Comparison of ENCODE assay signal across 8 mouse cellular contexts in genomic region chr3:133091121-133091663, GRCm38 (mm10). TPM values are rescaled to one million over a fixed set of nuclear protein-coding genes. Genes with fewer than 3 reads are reported as not detected.
A peak's percentile ranks its signal among the peaks of the same experiment; 100 is the strongest.
DNase-seq lines count a peak whose midpoint lies in the region; ATAC-seq and TF ChIP-seq lines count a peak whose summit lies in the region.

No protein-coding gene starts in this region.

- TF ChIP-seq CTCF in CH12.LX (conservative IDR thresholded peaks at IDR 0.05 in 1 of 2, IDR thresholded peaks at IDR 0.05 in 1 of 2; ENCODE audit: low read depth in 2 of 2, low read length in 2 of 2) = no peak

- WGBS in heart, embryonic 10.5 days = under 1% methylated on average over 44 of the region's 44 CpGs

- H3K4me1 ChIP-seq in heart, embryonic 10.5 days = no peaks in the 10 kb centered on the region; the same call in 1 of the 2 replicates
- H3K4me1 ChIP-seq in CH12.LX (ENCODE audit: control insufficient read depth in 1 of 2, insufficient read depth in 2 of 2) = peaks cover 5 to 44% of the 10 kb centered on the region in 2 experiments

- in situ Hi-C loops in CH12.LX (cut with MboI; ENCODE audit: low pct_ligation_motif_present, low pct_unique_long_range_greater_than_20kb, low sequenced_read_pairs) = no loop called here

- no peaks in the 10 kb centered on the region for H3K36me3 ChIP-seq in heart, embryonic 10.5 days
- H3K36me3 ChIP-seq in CH12.LX (replicated peaks in 1 of 2; ENCODE audit: control insufficient read depth in 1 of 2, insufficient read depth in 1 of 2, low read length in 1 of 2) = peaks cover 0 to 19% of the 10 kb centered on the region in 2 experiments

- peak overlapping the region; percentile 100 for H3K27ac ChIP-seq in heart, embryonic 10.5 days
- H3K27ac ChIP-seq in CH12.LX (ENCODE audit: insufficient read depth, low read depth) = peak overlapping the region; percentile 66

- no peaks in the 10 kb centered on the region for H3K27me3 ChIP-seq in heart, embryonic 10.5 days (ENCODE audit: insufficient read depth, poor library complexity, severe bottlenecking)
- H3K27me3 ChIP-seq in CH12.LX (replicated peaks) = no peaks in the 10 kb centered on the region

- peak overlapping the region; percentile 83 for H3K9ac ChIP-seq in CH12.LX (ENCODE audit: insufficient read depth, low read depth)

- TF ChIP-seq EP300 in CH12.LX (IDR thresholded peaks at IDR 0.05; ENCODE audit: low read length) = 0 out of 2 replicates have a peak, but pooled peaks have one; percentile 10

- peak; percentile 84 for DNase-seq in heart, embryonic 10.5 days (ENCODE audit: low spot score)
- DNase-seq in heart, postnatal 14 days = no peak
- DNase-seq in CH12.LX (ENCODE audit: extremely low read depth) = peak; percentile 75
- peak; percentile 52 for DNase-seq in heart, postnatal 4 days
- DNase-seq in left cerebral cortex, postnatal 4 days = peak; percentile 47
- DNase-seq in T-cell, adult 2 months (ENCODE audit: low spot score) = no peak

- H3K9me3 ChIP-seq in heart, embryonic 10.5 days = no peaks in the 10 kb centered on the region
- H3K9me3 ChIP-seq in CH12.LX (replicated peaks; ENCODE audit: low read length) = no peaks in the 10 kb centered on the region

- TF ChIP-seq POLR2A in CH12.LX (IDR thresholded peaks at IDR 0.05; ENCODE audit: low read depth, low read length) = no peak

- peak; percentile 37 for ATAC-seq in common myeloid progenitor, adult 5-6 weeks (replicated peaks; ENCODE audit: low read depth, poor library complexity, severe bottlenecking)
- peak; percentile 14; the same call in 1 of the 2 replicates for ATAC-seq in monocyte, adult 5-6 weeks (replicated peaks; ENCODE audit: insufficient number of reproducible peaks, low FRiP score, low TSS enrichment, poor library complexity, severe bottlenecking)

- dilution Hi-C loops in CH12.LX (cut with MboI; ENCODE audit: extremely low pct_ligation_motif_present, extremely low pct_unique_long_range_greater_than_20kb, low sequenced_read_pairs) = no loop called here

- peaks cover 58% of the 10 kb centered on the region for H3K79me2 ChIP-seq in CH12.LX (replicated peaks; ENCODE audit: control insufficient read depth, extremely low read depth, insufficient read depth, poor library complexity, severe bottlenecking)

- TF ChIP-seq RAD21 in CH12.LX (IDR thresholded peaks at IDR 0.05; ENCODE audit: low read depth, low read length) = no peak

- H3K4me3 ChIP-seq in heart, embryonic 10.5 days = peak overlapping the region; percentile 92
- peak overlapping the region; percentile 73 to 94 (median 81) for H3K4me3 ChIP-seq in CH12.LX (replicated peaks in 1 of 3; ENCODE audit: low read depth in 2 of 3, low read length in 2 of 3, poor library complexity in 1 of 3)

- peak overlapping the region; percentile 86 for H3K4me2 ChIP-seq in CH12.LX (ENCODE audit: insufficient read depth, low read depth, poor library complexity, severe bottlenecking)

- intact Hi-C loops in heart, postnatal 14 days (cut with DNase I) = loop anchor here (5.0 kb wide), 1 partner anchor 344 kb away; no protein-coding TSS in a partner anchor
- intact Hi-C loops in left cerebral cortex, postnatal 4 days (cut with DNase I) = loop anchor here (5.0 kb wide), 1 partner anchor 344 kb away; no protein-coding TSS in a partner anchor

TF ChIP-seq in CH12.LX, 34 proteins besides CTCF, POLR2A, EP300 and RAD21:
- no peak for TF ChIP-seq ZNF384 (IDR thresholded peaks at IDR 0.05; ENCODE audit: low read depth, low read length)
- TF ChIP-seq POLR2AphosphoS2 (IDR thresholded peaks at IDR 0.05; ENCODE audit: low read depth, low read length) = peak; percentile 62; the same call in 1 of the 2 replicates
- TF ChIP-seq NELFE (IDR thresholded peaks at IDR 0.05; ENCODE audit: low read depth, low read length) = no peak
- 0 out of 2 replicates have a peak, but pooled peaks have one; percentile 48 for TF ChIP-seq ELF1 (IDR thresholded peaks at IDR 0.05; ENCODE audit: low read depth, low read length)
- TF ChIP-seq USF1 (IDR thresholded peaks at IDR 0.05; ENCODE audit: low read depth, low read length) = no peak
- TF ChIP-seq JUN (IDR thresholded peaks at IDR 0.05; ENCODE audit: insufficient read depth, low read depth, low read length) = no peak
- no peak for TF ChIP-seq SMC3 (IDR thresholded peaks at IDR 0.05; ENCODE audit: low read depth, low read length)
- no peak for TF ChIP-seq TCF12 (IDR thresholded peaks at IDR 0.05; ENCODE audit: low read depth, low read length)
- TF ChIP-seq TBP (conservative IDR thresholded peaks at IDR 0.05; ENCODE audit: low read depth, low read length) = peak; percentile 72; the same call in 1 of the 2 replicates
- TF ChIP-seq NRF1 (IDR thresholded peaks at IDR 0.05; ENCODE audit: low read depth, low read length) = no peak; the same call in none of the 2 replicates
- no peak for TF ChIP-seq USF2 (conservative IDR thresholded peaks at IDR 0.05; ENCODE audit: low read depth, low read length)
- TF ChIP-seq IRF4 (IDR thresholded peaks at IDR 0.05; ENCODE audit: low read depth, low read length) = no peak
- no peak for TF ChIP-seq CHD1 (IDR thresholded peaks at IDR 0.05; ENCODE audit: low read depth, low read length)
- 0 out of 2 replicates have a peak, but pooled peaks have one; percentile 12 for TF ChIP-seq RCOR1 (conservative IDR thresholded peaks at IDR 0.05; ENCODE audit: low read depth, low read length)
- no peak for TF ChIP-seq MAZ (IDR thresholded peaks at IDR 0.05; ENCODE audit: low read depth, low read length)
- peak; percentile 18; the same call in 1 of the 2 replicates for TF ChIP-seq E2F4 (IDR thresholded peaks at IDR 0.05; ENCODE audit: insufficient replicate concordance, low read depth, low read length)
- TF ChIP-seq GABPA (IDR thresholded peaks at IDR 0.05; ENCODE audit: insufficient replicate concordance, low read depth, low read length) = no peak
- TF ChIP-seq KAT2A (IDR thresholded peaks at IDR 0.05; ENCODE audit: insufficient replicate concordance, low read length) = no peak
TF ChIP-seq in CH12.LX: peak in this region for 5.

RNA-seq across cellular contexts. Expression of gene Ints12, which starts 0.4 kb away (rescaled TPM):
- polyA plus RNA-seq in heart, embryonic 10.5 days (2016; fragmentation: Nextera tagmentation; extraction: Ambion mirVana) = 14.2 and 16.9 TPM in 2 replicates
- 1 to 10 TPM; 9.0 to 9.7 TPM for total RNA-seq in heart, postnatal 14 days (2021)
- 21.5 and 23.8 TPM in 2 replicates for total RNA-seq in CH12.LX (2012; rRNA removed)
- 36.2 and 36.9 TPM in 2 replicates for total RNA-seq in CH12.LX (2014; rRNA removed)
- 37.2 and 37.9 TPM in 2 replicates for polyA plus RNA-seq in CH12.LX (2012; ENCODE audit: insufficient read length, low read depth)
- total RNA-seq in common myeloid progenitor, adult 5-6 weeks (2017) = 14.4 and 14.8 TPM in 2 replicates
- total RNA-seq in heart, postnatal 4 days (2021) = 1 to 10 TPM; 8.9 to 9.2 TPM
- 10 to 100 TPM; 11.4 to 12.7 TPM for total RNA-seq in left cerebral cortex, postnatal 4 days (2021)
- total RNA-seq in monocyte, adult 5-6 weeks (2017) = 20.5 to 42.5 TPM (median 28.5 TPM) in 3 replicates

RNA-seq across cellular contexts. Expression of gene Gstcd, which starts 0.6 kb away (rescaled TPM):
- 6.1 and 7.6 TPM in 2 replicates for polyA plus RNA-seq in heart, embryonic 10.5 days (2016; fragmentation: Nextera tagmentation; extraction: Ambion mirVana)
- 1 to 10 TPM; 3.3 to 3.4 TPM for total RNA-seq in heart, postnatal 14 days (2021)
- total RNA-seq in CH12.LX (2012; rRNA removed) = 33.3 and 33.6 TPM in 2 replicates
- total RNA-seq in CH12.LX (2014; rRNA removed) = 67.2 and 72.5 TPM in 2 replicates
- polyA plus RNA-seq in CH12.LX (2012; ENCODE audit: insufficient read length, low read depth) = 44.6 and 45.1 TPM in 2 replicates
- total RNA-seq in common myeloid progenitor, adult 5-6 weeks (2017) = 19.1 and 21.4 TPM in 2 replicates
- 10 to 100 TPM in 1 of 2 experiments, 1 to 10 TPM in 1; 9.8 to 11.5 TPM for total RNA-seq in heart, postnatal 4 days (2021)
- 10 to 100 TPM; 11.1 to 12.3 TPM for total RNA-seq in left cerebral cortex, postnatal 4 days (2021)
- total RNA-seq in monocyte, adult 5-6 weeks (2017) = 3.6 to 11.3 TPM (median 7.3 TPM) in 3 replicates

Comparison
In these comparisons a context has a peak if more than half of its experiments do, and no peak if none do; other contexts are left out.
1. DNase-seq: peak in heart, embryonic 10.5 days (single experiment), CH12.LX (single experiment), heart, postnatal 4 days (single experiment) and left cerebral cortex, postnatal 4 days (single experiment); none in heart, postnatal 14 days (0 of 2) and T-cell, adult 2 months (single experiment).